Mouse (Mus musculus): ENCODE results near the gene Ube2l6. TPM values are rescaled to one million over a fixed set of nuclear protein-coding genes. Genes with fewer than 3 reads are reported as not detected.

Ube2l6 gene
- polyA plus RNA-seq, 1 experiment from 2014 or later, result 28.1 TPM

Other genes starting within 250 kb of the Ube2l6 start
- gene Ctnnd1, start 148.1 kb upstream of the Ube2l6 start, polyA plus RNA-seq (2015; fragmentation: Nextera tagmentation; extraction: Ambion mirVana), result 43.8 and 49.6 TPM in 2 replicates
- gene Btbd18, start 139.7 kb upstream of the Ube2l6 start, polyA plus RNA-seq (2015; fragmentation: Nextera tagmentation; extraction: Ambion mirVana), result 0.36 and 0.41 TPM in 2 replicates
- 292 and 345 TPM in 2 replicates for gene Selenoh, start 128.1 kb upstream of the Ube2l6 start, polyA plus RNA-seq (2015; fragmentation: Nextera tagmentation; extraction: Ambion mirVana)
- not detected in 2 replicates for gene Gm28635, start 120.8 kb upstream of the Ube2l6 start, polyA plus RNA-seq (2015; fragmentation: Nextera tagmentation; extraction: Ambion mirVana)
- 33.4 and 38.5 TPM in 2 replicates for gene Med19, start 120.4 kb upstream of the Ube2l6 start, polyA plus RNA-seq (2015; fragmentation: Nextera tagmentation; extraction: Ambion mirVana)
- gene Tmx2, start 119.7 kb upstream of the Ube2l6 start, polyA plus RNA-seq (2015; fragmentation: Nextera tagmentation; extraction: Ambion mirVana), result 105 and 113 TPM in 2 replicates
- gene Zdhhc5, start 83.6 kb upstream of the Ube2l6 start, polyA plus RNA-seq (2015; fragmentation: Nextera tagmentation; extraction: Ambion mirVana), result 25.2 and 29.6 TPM in 2 replicates
- gene Clp1, start 71.5 kb upstream of the Ube2l6 start, polyA plus RNA-seq (2015; fragmentation: Nextera tagmentation; extraction: Ambion mirVana), result 32.7 and 39.0 TPM in 2 replicates
- 9.8 and 12.1 TPM in 2 replicates for gene Ypel4, start 64.8 kb upstream of the Ube2l6 start, polyA plus RNA-seq (2015; fragmentation: Nextera tagmentation; extraction: Ambion mirVana)
- 8.6 and 9.6 TPM in 2 replicates for gene Gm19426, start 55.2 kb upstream of the Ube2l6 start, polyA plus RNA-seq (2015; fragmentation: Nextera tagmentation; extraction: Ambion mirVana)
- gene Serping1, start 23.4 kb upstream of the Ube2l6 start, polyA plus RNA-seq (2015; fragmentation: Nextera tagmentation; extraction: Ambion mirVana), result 26.0 and 31.3 TPM in 2 replicates
- gene Smtnl1, start 23.8 kb downstream of the Ube2l6 start, polyA plus RNA-seq (2015; fragmentation: Nextera tagmentation; extraction: Ambion mirVana), result 0.18 TPM in 1 of 2 replicates, not detected in the other
- 40.4 and 47.6 TPM in 2 replicates for gene Timm10, start 28.2 kb downstream of the Ube2l6 start, polyA plus RNA-seq (2015; fragmentation: Nextera tagmentation; extraction: Ambion mirVana)
- 16.5 and 17.0 TPM in 2 replicates for gene Slc43a1, start 40.0 kb downstream of the Ube2l6 start, polyA plus RNA-seq (2015; fragmentation: Nextera tagmentation; extraction: Ambion mirVana)
- 1.0 and 1.3 TPM in 2 replicates for gene Rtn4rl2, start 87.9 kb downstream of the Ube2l6 start, polyA plus RNA-seq (2015; fragmentation: Nextera tagmentation; extraction: Ambion mirVana)
- gene Slc43a3, start 137.8 kb downstream of the Ube2l6 start, polyA plus RNA-seq (2015; fragmentation: Nextera tagmentation; extraction: Ambion mirVana), result 32.7 and 33.0 TPM in 2 replicates
- gene Prg2, start 181.6 kb downstream of the Ube2l6 start, polyA plus RNA-seq (2015; fragmentation: Nextera tagmentation; extraction: Ambion mirVana), result 0.44 and 0.94 TPM in 2 replicates
- gene Prg3, start 189.4 kb downstream of the Ube2l6 start, polyA plus RNA-seq (2015; fragmentation: Nextera tagmentation; extraction: Ambion mirVana), result 0.66 TPM in 1 of 2 replicates, not detected in the other
- gene Ssrp1, start 238.4 kb downstream of the Ube2l6 start, polyA plus RNA-seq (2015; fragmentation: Nextera tagmentation; extraction: Ambion mirVana), result 291 and 303 TPM in 2 replicates
- 1.1 and 1.6 TPM in 2 replicates for gene P2rx3, start 238.6 kb downstream of the Ube2l6 start, polyA plus RNA-seq (2015; fragmentation: Nextera tagmentation; extraction: Ambion mirVana)
- 35.5 and 42.2 TPM in 2 replicates for gene Tnks1bp1, start 249.2 kb downstream of the Ube2l6 start, polyA plus RNA-seq (2015; fragmentation: Nextera tagmentation; extraction: Ambion mirVana)